Mouse (Mus musculus): ENCODE results near the gene A230050P20Rik.

A230050P20Rik gene

GRCm38 (mm10) chr9:20897736-20898510 lies 29.5 kb downstream of the A230050P20Rik start:
- DNase-seq = no peak

- peak; percentile 93 for DNase-seq
These were observed 30.1 kb downstream of the A230050P20Rik start, which contains the start of gene Eif3g for GRCm38 (mm10) chr9:20898511-20899073. Gene Eif3g, minus strand, starts transcription at chr9:20898623.

GRCm38 (mm10) chr9:20901466-20902173 lies 33.2 kb downstream of the A230050P20Rik start:
- DNase-seq = peak; percentile 78

- no peak for DNase-seq
These were observed 33.7 kb downstream of the A230050P20Rik start for GRCm38 (mm10) chr9:20902174-20902491.

- DNase-seq = no peak
These were observed 41.5 kb downstream of the A230050P20Rik start for GRCm38 (mm10) chr9:20909948-20910347.

- DNase-seq = no peak
These were observed 47.7 kb downstream of the A230050P20Rik start for GRCm38 (mm10) chr9:20916160-20916559.

GRCm38 (mm10) chr9:20923258-20923657 lies 54.8 kb downstream of the A230050P20Rik start:
- no peak for DNase-seq

All from retina, postnatal 1 day (tissue).